Mouse (Mus musculus): ENCODE measurements at regions not wholly inside any gene's neighbourhood (a gene's known extent, or its start where the extent isn't known, plus 50 kb on each side); places are given as distances from the start of the nearest gene placed in this dataset.

DNA sequence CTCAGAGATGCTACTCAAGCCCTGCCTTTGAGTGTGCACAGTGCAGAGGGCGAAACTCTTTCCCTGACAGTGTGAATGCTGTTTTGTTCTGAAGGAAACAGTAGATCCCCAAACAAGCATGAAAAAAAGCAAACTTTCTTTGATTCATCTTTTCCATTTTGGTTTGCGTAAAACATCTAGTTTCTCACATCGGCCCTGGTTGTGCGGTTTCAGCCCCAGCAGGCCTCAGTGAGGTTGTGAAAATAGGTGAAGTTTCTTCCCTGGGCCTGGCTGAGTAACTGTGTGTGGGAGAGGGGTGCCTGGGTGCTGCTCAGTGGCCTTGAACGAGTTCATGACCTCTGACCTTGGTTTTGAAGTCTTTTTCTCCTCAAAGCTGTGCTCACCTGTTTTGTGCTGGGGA lies 216.5 kb upstream of the Cxcr4 start:
- TF ChIP-seq POLR2A (IDR thresholded peaks at IDR 0.05; ENCODE audit: extremely low read depth, insufficient read depth, low read length) (no peak), CTCF (IDR thresholded peaks at IDR 0.05; ENCODE audit: low read depth, low read length) (no peak)

All from liver, adult 2 months (tissue).